Mouse (Mus musculus) frontal cortex, adult 2 months (tissue): ENCODE results near the gene Ttc16. TPM values are rescaled to one million over a fixed set of nuclear protein-coding genes. Genes with fewer than 3 reads are reported as not detected.

Experiments
- DNase-seq, 2 experiments: peaks; one replicate each; pipeline ENCODE4 v3.0.0; 2022; ENCODE audit warnings: low spot score in 1 of 2; ENCODE audit errors: extremely low spot score in 1 of 2
- polyA plus RNA-seq: library from polyadenylated mRNA; depleted of rRNA; stranded (reverse); fragments of >200 nt; gene quantifications from 2 replicates; pipeline ENCODE4 v1.2.3, GENCODE M21; 2012; rRNA removed

The Ttc16 gene
- 1.7 and 1.9 TPM in 2 replicates for polyA plus RNA-seq

GRCm38 (mm10) chr2:32775359-32776074 lies at the start of gene Ttc16, which contains the start of gene Ptrh1:
Ttc16 (minus strand) TSS chr2:32775633.
Ptrh1 (plus strand) TSS chr2:32775786.
- peak; percentile 93 to 97 for DNase-seq

DNA sequence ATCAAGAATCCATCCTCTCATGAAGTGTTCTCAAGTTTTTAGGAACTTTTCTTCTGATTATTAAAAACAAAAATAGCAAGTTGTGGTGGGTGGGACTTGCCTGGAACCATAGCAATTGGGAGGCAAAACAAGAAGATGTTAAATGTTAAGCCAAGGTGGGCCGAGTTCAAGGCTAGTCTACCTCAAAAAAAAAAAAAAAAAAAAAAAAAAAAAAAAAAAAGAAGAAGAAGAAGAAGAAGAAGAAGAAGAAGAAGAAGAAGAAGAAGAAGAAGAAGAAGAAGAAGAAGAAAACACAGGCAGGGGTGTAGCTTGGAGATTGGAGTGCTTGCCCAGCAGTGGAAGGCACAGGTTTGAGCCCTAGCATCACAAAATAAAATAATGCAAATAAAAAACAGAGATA lies 49.3 kb upstream of the Ttc16 start:
- no peak for DNase-seq

GRCm38 (mm10) chr2:32824181-32824580 lies 48.7 kb upstream of the Ttc16 start:
- DNase-seq = no peak

DNA sequence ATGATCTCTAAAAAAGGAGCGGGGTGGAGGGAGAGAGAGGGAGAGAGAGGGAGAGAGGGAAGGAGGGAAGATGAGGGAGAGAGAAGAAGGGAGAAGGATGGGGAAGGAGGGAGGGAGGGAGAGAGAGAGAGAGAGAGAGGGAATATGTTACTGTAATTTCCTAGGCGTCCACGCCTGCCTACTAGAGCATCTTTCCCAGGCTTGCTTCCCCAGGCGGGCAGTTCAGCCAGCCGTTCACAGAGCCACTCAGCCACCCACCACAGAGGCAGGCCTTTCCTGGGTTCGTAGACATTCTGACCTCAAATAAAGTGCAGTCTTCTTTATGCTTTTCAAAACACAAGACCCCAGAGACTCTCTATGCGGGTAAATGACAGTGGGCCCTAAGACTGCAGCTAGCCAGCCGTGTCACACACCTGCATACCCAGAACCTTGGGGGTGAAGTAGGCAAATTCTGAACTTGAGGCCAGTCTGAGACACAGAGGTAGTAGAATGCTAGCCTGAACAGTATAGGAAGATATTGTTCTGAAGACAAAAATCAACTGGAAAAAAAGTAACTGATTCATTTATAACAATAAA lies 48.2 kb upstream of the Ttc16 start:
- DNase-seq = no peak

GRCm38 (mm10) chr2:32823153-32823552 lies 47.7 kb upstream of the Ttc16 start:
- DNase-seq = no peak

- no peak for DNase-seq
Observed at GRCm38 (mm10) chr2:32822643-32823042, 47.2 kb upstream of the Ttc16 start.

DNA sequence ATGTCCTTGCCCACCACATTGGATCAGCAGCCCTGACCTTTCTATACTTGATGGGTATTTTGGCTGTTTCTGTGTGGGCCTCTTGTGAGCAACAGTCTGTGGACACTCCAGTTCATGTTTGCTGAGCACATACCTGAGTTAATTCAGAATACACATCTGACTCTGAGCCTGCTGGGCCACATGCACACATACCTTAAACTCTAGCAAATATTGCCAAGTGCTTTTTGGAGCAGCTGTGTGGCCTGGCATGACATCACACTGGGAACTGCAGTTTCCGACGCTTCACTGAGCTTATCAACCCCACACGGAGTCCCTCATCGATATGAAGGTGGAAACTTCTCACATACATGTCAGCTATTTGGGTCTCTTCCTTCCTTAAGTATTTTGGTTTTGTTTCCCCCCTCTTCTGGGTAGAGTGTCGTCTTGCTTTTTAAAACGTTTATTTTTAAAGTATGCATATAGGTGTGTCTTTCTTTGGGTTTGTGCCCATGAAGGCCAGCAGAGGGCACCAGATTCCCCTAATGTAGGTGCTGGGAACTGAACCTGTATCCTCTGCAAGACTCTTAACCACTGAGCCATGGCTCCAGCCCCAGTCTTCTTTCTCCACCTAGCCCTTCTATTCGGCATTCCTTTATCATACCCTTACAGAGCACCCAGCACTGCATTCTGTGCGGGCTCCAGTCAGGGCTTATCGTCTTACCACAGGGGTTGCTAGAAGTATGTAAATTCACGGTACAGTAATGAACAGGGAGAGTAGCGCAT lies 45.8 kb upstream of the Ttc16 start:
- no peak for DNase-seq

- DNase-seq = no peak
Observed at GRCm38 (mm10) chr2:32818208-32818607, 42.8 kb upstream of the Ttc16 start.

GRCm38 (mm10) chr2:32817589-32817988 lies 42.2 kb upstream of the Ttc16 start:
- DNase-seq = no peak

GRCm38 (mm10) chr2:32816946-32817581 lies 41.6 kb upstream of the Ttc16 start:
- DNase-seq = peak; percentile 79 to 87

DNA sequence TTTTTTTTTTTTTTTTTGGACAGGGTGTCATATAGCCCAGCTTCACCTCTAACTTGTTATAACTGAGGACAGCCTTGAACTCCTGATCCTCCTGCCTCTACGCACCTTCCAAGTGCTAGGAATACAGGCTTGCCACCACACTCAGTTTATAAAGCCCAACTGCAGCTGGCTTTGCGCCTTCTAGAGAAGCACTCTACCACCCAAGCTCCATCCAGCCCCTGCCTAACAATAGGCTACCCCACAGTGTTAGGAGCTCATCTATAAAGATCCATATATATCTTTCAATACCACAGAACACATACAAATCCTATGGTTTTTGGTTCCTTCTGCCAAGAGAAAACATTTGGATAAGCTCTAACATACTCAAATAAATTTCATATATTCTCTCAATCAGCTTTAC lies 41.1 kb upstream of the Ttc16 start:
- no peak for DNase-seq

DNA sequence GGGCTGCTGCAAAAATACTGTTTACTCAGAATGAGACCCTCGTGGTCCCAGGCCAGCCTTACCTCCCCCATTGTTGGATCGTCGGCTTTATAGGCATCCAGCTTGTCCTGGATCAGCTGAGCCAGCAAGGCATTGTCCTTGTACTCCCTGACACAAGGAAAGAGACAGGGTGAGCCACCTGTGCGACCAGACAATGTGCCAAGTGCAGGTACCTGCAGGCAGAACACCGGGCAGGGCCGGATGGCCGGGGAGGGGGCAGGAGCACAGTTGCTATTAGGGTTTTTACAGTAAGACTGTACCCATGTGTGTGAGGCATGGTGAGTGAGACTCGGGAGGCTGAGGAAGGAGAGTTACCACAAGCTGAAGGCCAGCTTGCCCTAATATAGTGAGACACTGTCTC lies 36.5 kb upstream of the Ttc16 start:
- DNase-seq = no peak

DNA sequence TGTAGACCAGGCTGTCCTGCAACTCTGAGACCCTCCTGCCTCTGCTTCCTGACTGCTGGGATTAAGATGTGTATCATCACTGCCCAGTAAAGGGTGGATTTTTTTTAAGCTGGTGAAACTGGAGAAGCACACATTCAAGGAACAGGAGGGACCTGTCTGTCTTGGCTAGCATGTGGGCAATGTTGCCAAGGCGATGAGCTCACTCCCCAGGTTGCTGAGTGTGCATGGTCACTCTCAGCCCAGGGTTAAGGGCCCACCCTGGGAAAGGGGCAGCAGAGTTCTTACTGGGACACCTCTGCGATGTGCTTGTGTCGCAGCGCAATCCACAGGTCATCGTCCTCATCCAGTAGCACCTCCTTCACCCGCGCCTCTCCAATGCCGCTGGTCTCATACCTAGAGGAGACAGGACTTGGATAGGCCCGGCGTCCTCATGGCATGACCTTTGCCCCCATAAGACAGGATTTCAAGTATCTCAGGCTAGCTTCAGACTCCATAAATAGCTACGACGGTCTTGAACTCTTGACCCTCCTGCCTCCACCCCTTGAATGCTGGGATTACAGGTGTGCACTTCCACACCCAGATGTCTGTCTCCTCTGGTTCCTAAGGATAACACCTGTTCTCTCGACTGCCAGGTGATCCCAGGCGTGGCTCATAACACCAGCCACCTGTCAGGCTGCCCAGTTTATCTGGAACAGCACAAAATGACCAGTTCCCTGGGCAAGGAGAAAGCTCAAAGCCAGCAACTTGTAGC lies 33.6 kb upstream of the Ttc16 start:
- DNase-seq = no peak

- DNase-seq = peak in 1 of 2 experiments; percentile 47
Observed at GRCm38 (mm10) chr2:32798251-32798962, 23.0 kb upstream of the Ttc16 start.

DNA sequence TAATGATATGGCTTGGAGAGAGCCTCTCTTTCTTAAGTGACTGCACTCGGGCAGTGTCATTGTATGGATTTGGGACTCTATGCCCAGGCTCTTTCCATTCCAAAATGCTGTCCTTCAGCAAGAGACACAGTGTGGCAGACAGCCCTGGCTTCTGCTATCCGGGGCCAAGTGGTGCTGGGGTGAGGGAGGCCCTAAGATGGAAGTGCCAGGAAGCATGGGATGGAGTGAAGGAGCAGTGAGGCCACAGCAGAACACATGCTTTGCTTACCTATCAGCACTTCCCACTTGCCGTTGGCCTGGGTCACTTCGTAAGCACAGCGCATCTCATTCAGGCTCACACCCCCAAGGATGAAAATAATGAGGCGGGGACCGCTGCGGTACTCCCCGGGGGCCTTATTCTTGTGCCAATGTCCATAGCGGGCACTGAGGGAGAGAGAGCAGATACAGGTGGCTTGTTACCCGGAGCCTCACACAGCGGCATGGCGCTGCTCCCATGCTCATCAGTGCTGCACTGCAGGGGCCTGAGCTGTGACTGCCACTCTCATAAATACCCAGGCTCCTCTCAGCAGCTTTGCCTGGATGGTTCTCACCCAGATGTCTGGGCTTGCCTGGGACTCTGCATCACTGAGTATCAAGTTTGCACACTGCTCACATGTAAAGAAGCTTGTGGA lies 20.4 kb upstream of the Ttc16 start:
- DNase-seq = no peak

GRCm38 (mm10) chr2:32791297-32791696 lies 15.9 kb upstream of the Ttc16 start:
- no peak for DNase-seq

- no peak for DNase-seq
Observed at GRCm38 (mm10) chr2:32788581-32788980, 13.1 kb upstream of the Ttc16 start.

DNA sequence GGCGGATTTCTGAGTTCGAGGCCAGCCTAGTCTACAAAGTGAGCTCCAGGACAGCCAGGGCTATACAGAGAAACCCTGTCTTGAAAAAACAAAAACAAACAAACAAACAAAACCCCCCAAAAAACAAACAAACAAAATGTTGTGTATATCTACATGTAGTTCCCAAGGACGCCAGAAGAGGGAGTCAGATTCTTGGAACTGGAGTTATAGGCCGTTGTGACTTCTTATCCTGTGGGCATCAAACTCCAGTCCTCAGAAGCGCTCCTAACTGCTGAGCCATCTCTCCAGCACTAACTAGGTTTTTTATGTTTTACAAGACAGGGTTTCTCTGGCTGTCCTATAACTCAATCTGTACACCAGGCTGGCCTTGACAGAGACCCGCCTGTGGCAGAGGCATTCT lies 11.7 kb upstream of the Ttc16 start:
- peak in 1 of 2 experiments; percentile 70 for DNase-seq

- DNase-seq = peak in 1 of 2 experiments; percentile 42
Observed at GRCm38 (mm10) chr2:32784048-32784681, 8.7 kb upstream of the Ttc16 start, which contains the start of gene Cfap157. Cfap157 (minus strand) TSS chr2:32784428.
